Mouse (Mus musculus) CD8-positive naive resting alpha-beta T cell, adult 2 months (primary cell): ENCODE measurements around the gene Tmem121.

Experiments
- DNase-seq, 2 experiments: peaks; one replicate each; pipeline ENCODE4 v3.0.0; 2022; ENCODE audit warnings: low read depth in 2 of 2, low spot score in 2 of 2

Tmem121 gene

DNA sequence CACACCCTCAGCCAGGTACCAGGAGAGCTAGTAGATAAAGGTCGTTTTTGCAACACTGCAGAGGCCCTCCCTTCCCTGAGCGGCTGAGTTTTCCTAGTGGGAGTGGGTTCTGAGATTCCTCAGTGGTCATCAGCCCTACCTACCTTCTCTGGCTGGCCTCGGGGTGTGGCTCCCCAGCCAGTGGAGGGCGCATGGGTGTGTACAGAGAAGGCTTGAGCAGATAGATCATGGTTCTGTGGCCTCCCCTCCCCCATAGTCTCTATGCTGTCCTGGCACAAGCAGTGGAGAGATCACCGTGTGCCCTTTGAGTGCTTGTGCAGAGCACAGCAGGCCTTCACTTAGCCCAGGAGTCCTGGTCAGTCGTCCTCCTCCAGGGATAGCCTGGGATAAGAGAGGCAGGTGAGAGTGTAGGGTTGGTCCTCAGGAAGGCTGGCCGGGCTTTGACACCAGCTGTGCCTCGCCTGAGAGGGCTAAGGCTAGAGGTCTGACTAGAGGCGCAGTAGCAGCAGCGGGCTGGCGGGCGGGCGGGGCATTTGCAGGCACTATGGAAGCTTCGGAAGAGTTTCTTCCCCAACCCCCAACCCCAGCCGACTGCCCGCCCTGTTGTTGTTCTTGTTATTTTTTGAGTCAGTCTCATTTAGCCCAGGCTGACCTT lies 37.2 kb upstream of the Tmem121 start:
- no peak for DNase-seq

DNA sequence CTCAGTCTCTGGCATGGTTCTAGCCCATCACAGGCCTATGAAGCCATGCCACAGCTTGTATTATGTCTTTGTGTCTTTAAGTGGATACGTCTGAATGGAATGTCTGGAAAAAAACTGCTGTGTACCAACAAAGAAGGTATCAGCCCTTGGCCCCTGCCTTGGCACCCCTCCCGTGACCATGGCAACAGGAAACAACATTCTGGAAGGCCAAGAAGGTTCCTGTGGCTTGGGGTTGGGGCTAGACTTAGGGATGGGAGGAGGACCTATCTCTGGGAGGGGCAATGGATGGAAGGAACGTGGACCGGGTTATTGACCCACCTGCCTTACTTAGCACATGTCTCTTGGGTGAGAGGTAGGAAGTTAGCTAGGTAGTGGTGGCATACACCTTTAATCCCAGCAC lies 36.4 kb upstream of the Tmem121 start:
- DNase-seq = no peak

DNA sequence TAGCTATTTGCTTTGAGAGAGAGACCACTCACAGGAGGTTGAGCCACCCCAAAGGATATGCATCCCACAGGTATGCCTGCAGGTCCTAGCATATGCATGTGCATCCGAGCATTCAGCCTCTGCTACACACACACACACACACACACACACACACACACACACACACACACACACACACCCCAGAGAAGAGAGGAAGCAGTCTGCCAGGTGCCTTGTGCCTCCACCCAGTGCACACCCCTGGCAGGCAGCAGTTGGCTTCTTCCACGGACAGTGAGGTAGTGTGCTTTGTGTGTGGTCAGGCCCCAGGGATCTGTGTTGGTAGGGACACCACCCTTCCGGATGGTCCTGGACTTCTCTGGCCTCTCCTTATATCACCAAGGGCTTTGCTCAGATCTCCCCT lies 35.8 kb upstream of the Tmem121 start:
- no peak for DNase-seq

DNA sequence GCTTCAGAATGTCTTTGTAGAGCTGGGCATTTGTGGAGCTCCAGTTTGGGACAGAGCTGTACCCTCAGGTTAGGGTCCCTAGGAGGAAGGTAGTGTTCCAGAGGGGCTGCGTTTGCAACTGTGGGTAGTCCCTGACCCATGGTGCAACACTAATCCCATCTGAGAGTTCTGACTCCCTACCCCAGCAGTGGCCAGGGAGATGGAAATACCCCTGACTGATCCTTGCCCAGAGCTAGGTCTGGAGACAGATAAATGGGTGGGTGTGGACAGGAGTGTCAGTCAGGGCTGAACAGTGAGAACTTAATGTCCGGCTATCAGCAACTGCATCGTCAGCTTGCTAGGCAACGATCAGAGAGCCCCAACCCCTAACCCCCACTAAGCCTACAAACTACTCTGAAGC lies 35.1 kb upstream of the Tmem121 start:
- DNase-seq = no peak

DNA sequence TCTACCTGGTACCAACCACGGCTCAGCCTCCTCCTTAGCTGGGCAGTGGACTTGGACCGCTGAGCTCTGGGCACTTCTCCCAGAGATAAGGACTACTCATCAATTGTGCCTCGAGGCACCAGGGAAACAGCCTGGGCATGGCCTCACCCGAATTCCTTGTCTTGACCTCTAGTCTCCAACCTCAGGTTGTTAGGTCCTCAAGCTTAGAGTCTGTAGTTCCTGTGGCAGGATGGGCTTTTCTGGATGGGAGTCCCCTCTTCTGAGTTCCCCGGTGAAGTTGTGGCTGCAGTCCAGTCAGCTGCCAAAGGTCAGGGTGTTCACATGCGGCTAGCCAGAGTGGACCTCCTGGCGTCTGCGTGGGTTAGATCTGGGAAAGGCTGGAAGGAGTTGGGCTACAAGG lies 34.7 kb upstream of the Tmem121 start:
- no peak for DNase-seq

DNA sequence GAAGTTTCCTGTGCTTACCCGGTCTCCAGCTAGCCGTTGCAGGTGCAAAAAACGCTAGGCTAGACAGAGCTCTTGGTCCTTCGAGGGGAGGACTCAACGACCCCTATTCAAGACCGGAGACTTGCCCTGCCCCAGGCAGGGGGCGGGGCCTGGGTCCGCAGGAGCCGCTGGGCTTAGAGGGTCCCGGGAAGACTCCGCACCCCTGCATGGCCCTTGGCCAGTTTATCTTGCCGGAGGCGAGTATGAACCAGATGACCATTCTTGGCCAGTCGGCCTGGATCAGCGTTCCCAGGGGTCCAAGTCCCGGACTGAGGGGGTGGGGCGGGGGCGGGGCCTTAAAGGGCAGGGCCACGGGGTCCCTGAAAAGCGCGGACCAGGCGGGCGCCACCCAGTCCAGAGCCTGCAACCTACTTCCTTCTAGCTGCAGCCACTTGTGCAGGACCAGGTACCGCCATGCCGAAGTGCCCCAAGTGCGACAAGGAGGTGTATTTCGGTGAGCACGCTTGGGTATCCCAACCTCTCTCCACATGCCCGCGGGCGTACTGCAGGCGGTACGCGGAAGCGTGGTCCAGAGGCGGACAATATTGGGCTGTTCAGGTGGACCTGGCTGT lies 34.0 kb upstream of the Tmem121 start:
- no peak for DNase-seq

DNA sequence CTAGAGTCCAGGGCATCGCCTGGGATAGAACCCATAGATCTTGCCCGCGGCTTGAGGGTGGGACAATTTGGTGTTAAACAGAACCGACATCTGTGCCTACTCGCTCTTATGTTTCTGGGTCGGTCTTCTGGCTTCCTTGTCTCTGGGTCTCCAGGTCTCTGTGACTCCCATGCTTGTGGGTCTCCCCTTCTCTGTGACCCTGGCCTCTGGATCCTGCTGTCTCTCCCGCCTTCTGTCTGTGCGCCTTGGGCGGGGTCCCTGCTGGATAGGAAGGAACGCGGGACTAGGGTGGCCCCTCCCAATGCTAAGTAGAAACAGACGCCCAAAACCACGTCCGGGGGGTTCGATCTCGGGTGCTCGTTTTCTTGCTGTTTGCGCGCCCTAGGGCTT lies 33.5 kb upstream of the Tmem121 start:
- peak; percentile 52 to 53 for DNase-seq

DNA sequence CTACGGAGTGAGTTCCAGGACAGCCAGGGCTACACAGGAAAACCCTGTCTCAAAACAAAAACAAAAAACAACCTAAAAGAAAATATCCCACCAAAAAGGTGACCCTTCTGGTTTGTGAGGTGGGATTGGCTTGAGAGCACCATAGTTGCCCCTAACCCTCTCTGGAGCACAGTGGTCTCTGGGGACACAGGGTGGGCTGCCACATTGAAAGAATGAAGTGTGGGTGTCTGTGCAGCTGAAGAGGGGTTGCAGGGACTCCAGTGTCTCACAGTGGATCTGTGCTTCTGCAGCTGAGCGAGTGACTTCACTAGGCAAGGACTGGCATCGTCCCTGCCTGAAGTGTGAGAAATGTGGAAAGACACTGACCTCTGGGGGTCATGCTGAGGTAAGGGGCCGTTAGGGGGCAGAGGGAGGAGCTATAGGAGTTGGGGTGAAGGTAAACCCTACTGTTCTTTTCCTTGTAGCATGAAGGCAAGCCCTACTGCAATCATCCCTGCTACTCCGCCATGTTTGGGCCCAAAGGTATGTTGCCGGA lies 32.7 kb upstream of the Tmem121 start:
- no peak for DNase-seq

DNA sequence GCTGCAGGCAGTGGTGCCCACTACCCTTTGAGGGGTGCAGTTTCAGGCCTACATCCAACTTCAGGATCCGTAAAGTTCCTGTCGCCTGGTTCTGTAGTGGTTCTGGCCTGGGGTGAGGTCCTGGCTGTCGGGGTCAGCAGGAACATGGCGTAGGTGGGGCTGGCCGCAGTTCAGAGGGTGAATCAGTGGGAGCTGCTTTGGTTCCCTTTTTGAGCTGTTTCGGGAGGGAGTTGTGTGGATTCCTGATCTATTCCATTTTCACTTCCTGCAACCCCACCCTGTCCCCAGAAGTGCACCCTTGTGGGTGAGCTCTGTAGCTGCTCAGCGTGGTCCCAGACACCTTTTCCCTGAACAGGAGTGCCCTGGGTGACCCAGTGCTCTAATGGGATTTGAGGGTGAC lies 31.8 kb upstream of the Tmem121 start:
- DNase-seq = no peak

DNA sequence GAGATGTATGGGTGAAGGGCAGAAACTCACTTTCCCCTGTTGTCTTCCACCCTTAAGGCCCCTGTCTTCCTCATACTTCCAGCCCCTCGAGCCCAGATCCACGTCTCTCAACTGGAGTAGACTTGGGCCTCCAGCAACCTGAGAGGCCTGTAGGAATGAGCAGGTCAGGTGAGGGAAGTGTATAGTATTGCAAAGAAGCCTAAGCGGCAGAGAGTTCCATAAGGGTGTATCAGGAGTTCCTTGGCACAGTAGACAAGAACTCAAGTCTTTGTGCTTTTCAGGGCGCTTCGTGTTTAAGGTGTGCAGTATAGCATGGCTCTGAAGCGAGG lies 31.0 kb upstream of the Tmem121 start:
- no peak for DNase-seq

DNA sequence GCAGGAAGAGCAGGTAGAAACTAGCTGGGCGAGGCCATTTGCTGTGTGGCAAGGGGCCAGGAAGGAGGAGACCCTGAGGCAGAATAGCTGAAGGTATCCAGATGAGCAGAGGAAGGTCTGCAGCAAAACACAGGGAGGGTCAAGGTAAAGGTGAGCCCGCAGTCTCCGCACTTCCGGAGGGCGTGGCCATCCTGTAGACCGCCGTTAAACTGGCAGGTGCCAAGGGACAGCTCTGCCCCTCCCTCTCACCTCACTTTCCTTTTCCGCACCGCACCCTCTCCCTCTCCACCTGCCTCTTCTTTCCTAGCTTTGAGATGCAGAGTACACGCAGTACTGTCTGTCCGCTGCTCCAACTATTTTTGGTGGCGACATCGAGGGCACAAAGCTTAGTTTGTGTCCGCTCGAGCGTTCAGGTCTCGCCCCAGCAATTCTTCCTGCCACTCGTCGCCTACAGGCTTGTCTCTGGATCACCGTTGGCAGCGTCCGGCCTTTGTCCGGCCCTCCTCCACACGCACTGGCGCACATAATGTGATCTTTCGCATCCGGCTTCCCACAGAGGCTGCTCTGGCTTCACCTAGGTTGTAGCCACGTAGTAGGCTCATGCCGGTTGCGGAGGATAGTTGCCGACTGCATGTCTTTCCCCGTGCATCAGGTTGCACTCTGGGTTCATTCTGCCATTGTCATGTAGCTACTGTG lies 30.5 kb upstream of the Tmem121 start:
- peak; percentile 36 to 39 for DNase-seq

DNA sequence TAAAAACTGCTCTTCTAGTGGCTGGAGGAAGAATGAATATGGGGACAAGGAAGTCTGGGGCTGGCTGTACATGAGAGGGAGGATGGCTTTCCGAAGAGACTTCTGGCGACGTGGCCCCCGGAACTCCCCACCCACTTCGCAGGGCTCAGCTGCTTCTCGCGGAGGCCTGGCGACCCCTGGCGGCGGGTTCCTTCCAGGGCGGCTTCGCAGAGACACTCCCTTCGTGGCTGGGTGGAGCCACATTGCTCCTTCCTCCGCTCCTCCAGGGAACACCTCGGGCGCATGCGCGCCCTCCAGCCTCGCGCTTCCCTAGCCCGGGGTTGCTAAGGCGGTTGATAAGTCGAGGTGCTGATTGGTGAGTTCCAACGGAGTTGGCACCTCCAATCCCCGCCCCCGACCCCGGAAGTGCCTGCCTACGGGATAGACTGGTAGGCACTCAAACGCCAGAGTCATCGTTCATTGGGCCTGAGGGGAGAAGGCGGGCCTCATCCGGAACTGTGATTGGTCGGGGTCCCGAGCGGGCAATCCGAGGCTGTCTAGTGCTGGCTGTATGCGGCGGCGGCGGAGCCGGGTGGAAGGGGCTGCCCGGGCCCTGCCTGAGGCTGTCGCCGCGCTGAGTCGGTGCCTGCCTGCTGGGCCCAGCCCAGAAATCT lies 29.7 kb upstream of the Tmem121 start, which contains the start of gene Tedc1:
TSS of gene Tedc1 (plus strand) at position 535 of the 653 bp plus-strand sequence.
- peak; percentile 99 to 100 for DNase-seq

DNA sequence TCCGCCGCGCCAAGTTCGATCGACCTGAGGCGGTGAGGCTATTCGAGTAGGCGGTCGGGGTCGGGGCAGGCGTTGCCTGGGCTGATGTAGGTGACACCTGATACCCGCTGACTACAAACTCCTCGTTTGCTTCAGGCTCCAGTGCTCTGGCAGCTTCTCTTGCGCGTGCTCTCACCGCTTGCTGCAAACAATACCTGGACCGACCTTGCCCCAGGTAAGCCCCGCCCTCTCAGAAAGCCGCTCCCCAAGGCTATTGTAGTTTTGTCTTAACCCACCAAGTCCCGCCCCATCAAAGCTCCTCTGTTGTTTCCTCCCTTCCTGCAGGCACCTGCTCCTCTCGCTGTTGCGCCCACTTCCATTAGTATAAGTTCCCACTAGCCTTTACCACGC lies 29.2 kb upstream of the Tmem121 start:
- DNase-seq = no peak

DNA sequence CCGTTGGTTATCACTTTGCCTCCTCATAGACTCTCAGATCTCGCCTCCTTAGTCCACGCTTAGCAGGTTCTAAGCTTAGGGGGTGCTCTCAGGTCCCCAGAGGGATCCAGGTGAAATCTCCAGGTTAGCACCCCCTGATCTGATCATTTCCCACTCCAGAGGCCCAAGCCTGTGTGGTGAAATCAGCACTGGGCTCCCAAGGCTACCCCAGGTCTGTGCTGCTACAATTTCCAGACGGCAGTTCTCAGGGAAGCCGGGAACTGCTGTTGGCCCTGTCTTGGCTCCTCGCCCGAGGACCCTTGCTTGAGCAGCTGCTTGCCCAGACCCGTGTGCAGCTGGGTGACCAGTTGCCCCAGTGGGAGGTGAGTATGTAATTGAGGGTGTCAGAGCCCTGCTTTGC lies 28.7 kb upstream of the Tmem121 start:
- no peak for DNase-seq

DNA sequence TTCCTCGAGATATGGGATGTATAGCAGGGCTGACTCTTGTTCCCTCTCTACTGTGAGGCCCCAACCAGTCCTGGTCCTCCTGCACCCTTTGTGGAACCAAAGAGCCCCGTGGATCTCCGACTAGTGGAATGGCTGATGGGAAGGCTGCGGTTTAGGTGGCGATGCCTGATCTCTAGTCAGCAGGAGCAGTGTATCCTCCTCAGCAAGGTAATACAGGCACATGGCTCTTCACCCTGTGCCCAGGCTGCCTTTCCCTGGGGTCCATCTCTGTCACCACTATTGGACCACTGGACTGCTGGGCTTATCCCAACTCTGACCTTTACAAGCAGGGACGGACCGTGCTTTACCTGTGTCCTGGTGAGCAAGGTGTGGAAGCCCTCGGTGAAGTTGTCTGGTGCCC lies 28.2 kb upstream of the Tmem121 start:
- no peak for DNase-seq

DNA sequence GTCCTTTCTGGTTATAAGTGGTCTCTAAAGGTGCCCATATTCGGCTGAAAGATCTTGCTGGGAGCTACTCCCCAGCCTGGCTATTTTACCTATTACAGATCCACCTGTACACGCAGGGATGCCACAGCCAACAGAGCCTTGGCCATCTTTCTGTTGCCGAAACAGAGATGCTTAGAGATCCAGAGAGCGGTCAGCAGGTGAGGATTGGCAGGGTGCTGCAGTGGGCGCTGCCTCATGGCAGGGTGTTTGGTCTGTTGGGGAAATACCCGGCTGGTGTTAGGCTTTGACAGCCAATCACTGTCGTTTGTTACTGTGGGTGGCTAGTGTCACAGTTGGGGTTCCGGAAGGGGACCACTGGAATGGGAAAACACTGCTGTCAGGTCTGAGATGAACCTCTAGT lies 27.8 kb upstream of the Tmem121 start:
- DNase-seq = no peak

DNA sequence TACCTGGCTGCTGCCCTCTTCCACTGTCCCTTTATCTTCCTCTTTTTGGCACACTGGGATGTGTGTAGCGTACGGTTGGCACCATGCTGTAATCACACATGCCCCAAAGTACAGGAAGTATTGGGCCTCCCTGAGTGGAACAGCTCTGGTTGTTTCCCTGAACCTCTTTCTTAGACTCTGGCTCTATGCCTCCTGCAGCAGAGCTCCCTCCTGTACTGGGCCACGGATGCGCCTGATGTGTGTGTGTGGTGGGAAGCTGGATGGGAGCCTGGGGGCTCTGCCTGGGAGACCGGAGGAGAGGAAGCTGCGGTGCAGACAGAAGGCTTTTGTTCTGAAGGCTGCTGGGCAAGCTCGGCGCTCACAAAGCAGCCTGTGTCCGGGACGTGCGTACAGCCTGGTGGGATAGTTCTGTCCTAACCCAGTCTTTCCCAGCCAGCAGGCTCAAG lies 22.1 kb upstream of the Tmem121 start:
- no peak for DNase-seq

DNA sequence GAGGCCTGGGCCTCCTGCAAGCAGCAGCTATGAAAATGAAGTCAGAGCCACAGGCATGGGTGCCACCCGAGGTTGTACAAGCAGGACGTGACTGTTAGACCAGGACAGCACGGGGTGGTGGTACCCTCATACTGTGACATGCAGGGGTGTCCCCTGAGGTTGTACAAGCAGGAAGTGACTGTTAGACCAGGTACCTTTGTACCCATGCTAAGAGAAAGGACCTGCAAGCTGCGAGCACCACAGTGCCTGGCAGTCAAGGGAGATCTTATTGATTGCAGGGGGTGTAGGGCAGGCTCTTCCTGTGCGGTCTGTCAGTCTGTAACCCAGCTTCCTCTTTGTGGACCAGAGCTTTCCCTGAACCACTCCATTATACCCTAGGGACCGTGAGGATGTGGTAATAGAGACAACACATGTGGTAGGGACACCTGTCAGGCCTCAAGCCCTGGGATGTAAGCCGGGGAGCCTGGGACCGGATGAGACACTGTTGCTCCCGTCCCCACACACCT lies 17.6 kb upstream of the Tmem121 start:
- DNase-seq = peak in 1 of 2 experiments; percentile 46

DNA sequence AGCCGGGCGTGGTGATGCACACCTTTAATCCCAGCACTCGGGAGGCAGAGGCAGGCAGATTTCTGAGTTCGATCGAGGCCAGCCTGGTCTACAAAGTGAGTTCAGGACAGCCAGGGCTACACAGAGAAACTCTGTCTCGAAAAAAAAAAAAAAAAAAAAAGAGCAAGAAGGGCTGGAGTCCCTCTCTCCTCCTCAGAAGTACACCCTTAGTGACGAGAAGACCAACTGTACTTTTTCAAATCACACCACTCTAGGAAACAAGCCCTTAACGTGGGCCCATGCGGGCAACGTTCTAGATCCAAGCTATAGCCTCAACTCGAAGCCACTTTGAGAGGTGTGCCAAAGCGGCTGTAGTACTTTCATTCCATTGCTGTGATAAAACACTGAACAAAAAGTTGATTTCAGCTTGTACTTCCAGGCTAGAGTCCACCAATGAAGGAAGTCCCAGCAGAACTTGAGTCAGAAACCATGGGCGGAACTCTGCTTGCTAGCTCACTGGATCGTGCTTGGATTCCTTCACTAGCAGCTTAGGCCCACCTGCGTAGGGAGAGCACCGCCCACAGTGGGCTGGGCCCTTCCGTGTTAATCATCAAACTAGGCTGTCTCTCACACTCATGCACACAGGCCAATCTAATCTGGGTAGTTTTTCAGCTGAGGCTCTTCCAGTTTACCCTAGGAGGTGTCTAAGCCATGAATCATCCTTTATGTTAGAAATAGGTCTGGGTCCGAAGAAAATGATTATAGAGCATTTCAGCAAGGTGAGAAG lies 8.6 kb upstream of the Tmem121 start:
- DNase-seq = no peak

DNA sequence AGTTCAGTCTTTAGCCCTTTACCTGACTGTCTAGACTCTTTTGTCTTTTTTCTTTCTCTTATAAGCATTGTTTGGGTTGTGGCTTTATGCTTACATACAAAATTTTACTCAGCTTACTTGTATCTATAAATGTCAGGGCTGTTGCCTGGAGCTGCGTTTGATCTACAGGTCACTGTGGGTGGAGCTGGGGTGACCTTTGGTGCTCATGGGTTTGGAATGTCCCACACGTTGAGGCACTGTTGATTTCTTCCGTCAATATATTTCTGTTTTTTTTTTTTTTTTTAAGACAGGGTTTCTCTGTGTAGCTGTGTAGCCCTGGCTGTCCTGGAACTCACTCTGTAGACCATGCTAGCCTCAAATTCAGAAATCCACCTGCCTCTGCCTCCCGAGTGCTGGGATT lies 4.7 kb upstream of the Tmem121 start:
- no peak for DNase-seq

DNA sequence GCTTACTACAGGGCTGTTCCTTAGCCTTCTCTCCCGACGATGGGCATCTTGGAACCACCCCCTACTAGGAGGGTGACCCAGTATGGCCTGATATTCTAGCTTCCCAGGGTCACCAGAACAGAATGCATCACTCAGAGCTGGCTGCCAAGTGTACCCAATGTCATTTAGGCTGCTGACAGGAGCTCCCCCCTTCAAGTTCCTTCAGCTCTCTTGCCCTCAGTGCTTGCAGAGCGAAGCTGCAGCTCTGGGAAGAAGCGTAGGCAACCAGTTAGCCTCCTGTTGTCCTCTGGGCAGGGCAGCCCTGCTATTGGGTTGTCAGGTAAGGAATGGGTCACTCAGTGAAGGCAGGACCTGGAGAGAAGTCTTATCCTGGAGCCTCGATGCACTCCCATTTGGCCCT lies 785 bp upstream of the Tmem121 start:
- DNase-seq = no peak
